Mouse (Mus musculus): ENCODE data around the gene Timm8b.

GRCm38 (mm10) chr9:50586955-50587354 is 16.8 kb upstream of the Timm8b start:
- TF ChIP-seq CTCF (IDR thresholded peaks at IDR 0.05; ENCODE audit: low read depth): no peak
- no peak for TF ChIP-seq EP300 (IDR thresholded peaks at IDR 0.05; ENCODE audit: low read depth)
